Mouse (Mus musculus) spleen, postnatal 36 days (tissue): Measurements from ENCODE around the gene Gramd4.
"Not testable (repeated sequence)": the region's sequence is repeated elsewhere in the genome, so short reads cannot be mapped to it uniquely, and the experiment has no call there.

Experiments
- DNase-seq, 2 experiments: peaks; one replicate each; pipeline ENCODE4 v3.0.0; 2022; ENCODE audit warnings: low spot score in 2 of 2, mixed read lengths in 1 of 2

Gene Gramd4

DNA sequence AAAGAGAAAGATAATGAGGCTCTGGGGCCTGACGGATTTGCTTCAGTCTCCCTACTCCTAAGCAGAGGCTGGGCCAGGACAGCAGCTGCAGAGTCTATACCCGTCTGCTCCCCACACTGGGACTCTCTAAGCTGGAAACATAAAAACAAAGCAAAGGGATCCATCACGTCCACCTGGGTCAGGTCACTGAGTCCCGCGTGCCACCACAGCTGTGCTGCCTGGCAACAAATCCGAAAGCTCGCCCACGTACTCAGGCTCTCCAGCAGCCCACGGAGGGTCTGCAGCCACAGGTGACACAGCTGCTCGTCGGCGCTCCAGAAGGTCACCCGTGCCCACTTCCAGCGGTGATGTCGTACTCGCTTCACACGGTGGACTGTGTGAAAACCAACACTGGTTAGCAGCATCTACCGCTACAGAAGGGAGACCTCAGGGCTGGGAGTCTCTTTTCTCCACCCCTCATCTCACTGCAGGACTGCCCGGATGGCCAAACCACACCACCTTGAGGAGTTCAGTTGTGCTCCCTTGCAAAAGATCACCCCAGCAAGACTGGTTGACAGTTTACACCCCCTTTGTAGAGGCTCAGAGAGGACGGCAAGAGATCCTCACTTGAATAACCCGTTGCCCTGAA is 107.3 kb downstream of the Gramd4 start:
- DNase-seq, result no peak

- DNase-seq, result no peak
Measured at GRCm38 (mm10) chr15:86165811-86166590, 108.5 kb downstream of the Gramd4 start.

GRCm38 (mm10) chr15:86167032-86167655 is 109.6 kb downstream of the Gramd4 start:
- no peak for DNase-seq

- no peak for DNase-seq
Measured at GRCm38 (mm10) chr15:86167787-86168504, 110.5 kb downstream of the Gramd4 start.

DNA sequence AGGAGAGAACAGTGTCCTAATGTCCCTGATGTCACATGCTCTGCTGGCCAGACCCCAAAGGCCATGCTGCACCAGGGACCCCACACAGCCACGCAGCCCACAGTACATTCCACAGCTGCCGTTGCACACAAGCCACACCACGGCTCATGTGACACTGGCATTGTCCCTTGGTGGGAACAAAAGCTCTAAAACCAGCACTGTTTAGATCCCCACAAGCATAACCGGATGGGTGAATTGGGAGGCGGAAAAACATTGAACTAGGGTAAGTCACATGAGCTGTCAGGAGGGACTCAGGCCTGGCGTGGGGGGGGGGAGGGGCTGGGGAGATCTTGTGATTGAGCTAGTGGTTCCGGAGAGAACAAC is 111.0 kb downstream of the Gramd4 start:
- DNase-seq, result no peak

GRCm38 (mm10) chr15:86168941-86169816 is 111.7 kb downstream of the Gramd4 start:
- DNase-seq, result no peak

GRCm38 (mm10) chr15:86169817-86170110 is 112.3 kb downstream of the Gramd4 start:
- no peak for DNase-seq

DNA sequence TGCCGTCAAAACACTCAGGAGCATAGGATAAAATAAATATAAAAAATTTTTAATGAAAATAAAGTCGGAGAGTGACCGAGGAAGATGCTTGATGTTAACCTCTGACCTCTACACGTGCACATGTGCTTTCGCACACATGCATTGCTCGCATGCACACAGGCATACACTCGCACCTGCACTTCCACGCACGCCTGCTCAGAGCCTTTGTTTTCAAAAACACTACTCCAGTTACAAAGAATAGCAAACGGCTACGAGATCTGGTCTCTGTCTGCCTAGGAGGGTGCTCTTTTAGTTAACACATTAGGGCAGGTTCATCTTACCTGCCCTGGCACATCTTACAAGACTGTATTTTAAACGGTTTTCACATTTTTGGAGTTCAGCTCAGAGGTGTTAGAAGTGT is 113.8 kb downstream of the Gramd4 start:
- DNase-seq, result no peak

- no peak for DNase-seq
Measured at GRCm38 (mm10) chr15:86172124-86172523, 114.6 kb downstream of the Gramd4 start.

- DNase-seq, result peak; percentile 55 to 58
Measured at GRCm38 (mm10) chr15:86172526-86172925, 115.0 kb downstream of the Gramd4 start.

DNA sequence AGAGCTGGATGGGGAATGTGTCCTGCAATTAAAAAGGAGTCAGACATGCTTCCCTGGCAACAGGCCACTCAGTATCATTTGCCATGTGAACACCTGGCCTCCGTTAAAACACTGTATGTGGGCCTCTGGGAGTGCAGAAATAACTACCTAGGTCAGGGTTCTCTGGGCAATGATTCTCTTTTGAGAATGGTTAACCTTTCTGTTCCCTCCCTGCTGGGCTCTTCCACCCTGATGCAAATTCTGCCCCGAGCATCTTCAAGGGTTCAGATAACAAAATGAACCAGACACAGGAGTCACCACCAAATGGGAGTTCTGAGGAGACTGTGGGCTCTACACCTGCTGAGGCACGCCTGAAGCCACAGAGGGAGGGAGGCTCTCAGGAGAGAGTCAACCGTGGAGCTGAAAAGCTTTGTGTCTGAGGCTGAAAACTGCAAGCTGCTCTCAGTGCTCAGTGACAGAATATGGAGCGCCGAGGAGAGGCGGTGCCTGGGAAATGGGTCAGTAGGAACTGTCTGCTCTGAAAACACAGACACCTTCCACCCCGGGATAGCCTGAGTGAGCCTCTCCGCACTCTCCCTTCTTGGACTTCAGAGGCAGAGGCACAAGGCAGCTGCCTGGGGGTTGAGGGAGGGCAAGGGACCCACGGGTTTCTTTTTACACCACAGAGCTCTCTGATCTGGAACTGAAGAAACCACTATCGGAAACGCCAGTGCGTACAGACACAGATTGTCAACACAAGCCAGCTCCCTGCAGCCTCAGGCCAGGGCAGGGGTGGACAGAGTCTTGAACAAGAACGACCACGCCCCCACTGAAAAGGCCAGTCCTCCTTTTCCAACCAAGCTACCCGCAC is 115.9 kb downstream of the Gramd4 start:
- DNase-seq, result peak; percentile 84 to 85

- DNase-seq, result no peak
Measured at GRCm38 (mm10) chr15:86175253-86176050, 118.0 kb downstream of the Gramd4 start.

DNA sequence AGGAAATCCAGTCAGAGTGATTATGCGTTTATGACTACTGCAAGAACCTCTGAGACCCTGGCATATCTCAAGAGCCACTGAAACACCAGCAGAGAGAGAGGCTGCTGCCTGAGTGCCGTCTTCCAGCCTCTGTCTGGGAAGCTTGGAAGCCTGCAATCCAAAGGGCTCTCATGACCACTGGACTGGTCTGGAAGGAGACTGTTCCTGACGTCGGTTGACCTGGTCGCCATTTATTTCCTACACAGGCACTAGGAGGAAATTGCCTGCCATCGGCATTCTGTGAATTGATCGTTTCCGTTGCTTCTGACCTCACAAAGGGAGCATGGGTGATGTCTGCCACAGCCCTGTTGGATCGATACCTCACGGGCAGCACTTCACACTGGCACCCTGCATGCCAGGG is 118.7 kb downstream of the Gramd4 start:
- DNase-seq, result no peak

- DNase-seq, result no peak
Measured at GRCm38 (mm10) chr15:86176771-86177702, 119.5 kb downstream of the Gramd4 start.

GRCm38 (mm10) chr15:86177703-86178251 is 120.3 kb downstream of the Gramd4 start:
- DNase-seq, result not testable (repeated sequence)

GRCm38 (mm10) chr15:86178594-86178993 is 121.1 kb downstream of the Gramd4 start:
- DNase-seq, result no peak

GRCm38 (mm10) chr15:86180427-86180826 is 122.9 kb downstream of the Gramd4 start:
- DNase-seq, result peak; percentile 82 to 83

DNA sequence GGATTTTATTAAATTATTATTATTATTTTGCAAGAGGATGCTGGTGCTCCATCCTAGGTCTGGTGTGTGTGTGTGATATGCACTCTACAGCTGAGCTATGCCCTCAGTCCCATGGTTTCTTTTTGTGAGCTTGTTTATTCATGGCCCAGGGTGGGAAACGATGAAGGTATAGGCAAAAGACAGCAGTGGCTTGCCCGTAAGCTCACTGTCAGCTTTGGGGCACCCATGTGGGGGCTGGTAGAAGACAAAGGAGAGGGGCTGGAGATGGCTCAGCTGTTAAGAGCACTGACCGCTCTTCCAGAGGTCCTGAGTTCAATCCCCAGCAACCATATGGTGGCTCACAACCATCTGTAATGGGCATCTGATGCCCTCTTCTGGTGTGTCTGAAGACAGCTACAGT is 123.8 kb downstream of the Gramd4 start:
- not testable (repeated sequence) for DNase-seq
